Mouse (Mus musculus): Measurements from ENCODE around the gene Alox8.

- no peak for TF ChIP-seq POLR2A (IDR thresholded peaks at IDR 0.05; ENCODE audit: low read depth, low read length)
- TF ChIP-seq CTCF (IDR thresholded peaks at IDR 0.05; ENCODE audit: extremely low read depth, insufficient read depth, insufficient read length, insufficient replicate concordance), result no peak
Observed at GRCm38 (mm10) chr11:69179512-69179911, 18.1 kb downstream of the Alox8 start.

All from spleen, adult 2 months (tissue).